Mouse (Mus musculus) CH12.LX (cell line): ENCODE results near the gene Fra10ac1.

ENCODE experiments used
- CTCF ChIP-seq, 2 experiments: IDR thresholded peaks in 1 of 2; conservative IDR thresholded peaks in 1 of 2; 2 replicates each; pipeline ENCODE4 v1.5.1; 2011 to 2012; ENCODE audit warnings: low read depth in 2 of 2, low read length in 2 of 2, improper control_type of control experiment in 1 of 2, inconsistent platforms in 1 of 2, mild to moderate bottlenecking in 1 of 2, moderate library complexity in 1 of 2
- EP300 ChIP-seq: IDR thresholded peaks from 2 replicates; pipeline ENCODE4 v1.6.1; 2011; ENCODE audit warnings: low read length, improper control_type of control experiment
- ETS1 ChIP-seq: conservative IDR thresholded peaks from 2 replicates; pipeline ENCODE4 v1.6.1; 2012; ENCODE audit warnings: low read depth, mild to moderate bottlenecking, inconsistent platforms, low read length, improper control_type of control experiment, moderate library complexity
- IRF4 ChIP-seq: IDR thresholded peaks from 2 replicates; pipeline ENCODE4 v1.6.1; 2014; ENCODE audit warnings: low read depth, mild to moderate bottlenecking, inconsistent platforms, low read length, improper control_type of control experiment
- MAZ ChIP-seq: IDR thresholded peaks from 2 replicates; pipeline ENCODE4 v1.6.1; 2012; ENCODE audit warnings: low read depth, mild to moderate bottlenecking, inconsistent platforms, low read length, improper control_type of control experiment, moderate library complexity
- MXI1 ChIP-seq: IDR thresholded peaks from 2 replicates; pipeline ENCODE4 v1.6.1; 2011; ENCODE audit warnings: mild to moderate bottlenecking, low read depth, low read length, improper control_type of control experiment
- POLR2A ChIP-seq: IDR thresholded peaks from 2 replicates; pipeline ENCODE4 v1.6.1; 2011; ENCODE audit warnings: low read depth, mild to moderate bottlenecking, improper control_type of control experiment, low read length
- SIN3A ChIP-seq: IDR thresholded peaks from 2 replicates; pipeline ENCODE4 v1.6.1; 2012; ENCODE audit warnings: low read length, improper control_type of control experiment, inconsistent platforms
- TBP ChIP-seq: conservative IDR thresholded peaks from 2 replicates; pipeline ENCODE4 v1.6.1; 2011; ENCODE audit warnings: low read depth, low read length, improper control_type of control experiment
- ZC3H11A ChIP-seq: IDR thresholded peaks from 2 replicates; pipeline ENCODE4 v1.6.1; 2012; ENCODE audit warnings: low read depth, mild to moderate bottlenecking, inconsistent platforms, low read length, improper control_type of control experiment
- ZMIZ1 ChIP-seq: IDR thresholded peaks from 2 replicates; pipeline ENCODE4 v1.6.1; 2012; ENCODE audit warnings: low read depth, mild to moderate bottlenecking, inconsistent platforms, low read length, improper control_type of control experiment
- ZNF384 ChIP-seq: IDR thresholded peaks from 2 replicates; pipeline ENCODE4 v1.6.1; 2012; ENCODE audit warnings: low read depth, low read length, improper control_type of control experiment, inconsistent platforms

DNA sequence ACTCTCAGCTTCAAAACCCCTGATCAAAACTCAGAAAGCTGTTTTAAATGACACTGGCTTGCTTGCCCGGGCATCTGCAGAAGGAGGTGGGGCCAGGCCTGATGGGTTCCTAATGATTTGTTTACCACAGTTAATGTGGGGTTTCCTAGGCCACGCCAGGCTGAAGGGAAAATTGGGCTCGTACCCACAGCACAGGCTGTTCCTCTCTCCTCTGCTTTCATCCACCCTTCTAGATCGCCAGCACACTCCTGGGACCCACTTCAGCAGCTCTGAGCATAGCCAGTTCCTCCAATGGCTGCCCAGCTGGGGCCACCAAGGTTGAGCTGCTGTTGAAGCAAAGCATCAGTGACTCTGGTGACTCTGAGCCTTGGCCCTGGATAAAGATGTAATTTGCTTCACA, 36.4 kb upstream of the Fra10ac1 start:
- TF ChIP-seq CTCF (conservative IDR thresholded peaks at IDR 0.05 in 1 of 2, IDR thresholded peaks at IDR 0.05 in 1 of 2; ENCODE audit: low read depth in 2 of 2, low read length in 2 of 2) (no peak), ZC3H11A (no peak), SIN3A (no peak), EP300 (no peak), POLR2A (no peak), ZMIZ1 (no peak), TBP (no peak), IRF4 (no peak), ETS1 (no peak), MXI1 (no peak), MAZ (no peak), ZNF384 (no peak)
